Mouse (Mus musculus) ovary, postnatal 10 days (tissue): ENCODE results near the gene Rmnd5b.

Source experiments
- DNase-seq: peaks from one replicate; pipeline ENCODE4 v3.0.0; 2022; ENCODE audit warnings: low spot score

Gene Rmnd5b

DNA sequence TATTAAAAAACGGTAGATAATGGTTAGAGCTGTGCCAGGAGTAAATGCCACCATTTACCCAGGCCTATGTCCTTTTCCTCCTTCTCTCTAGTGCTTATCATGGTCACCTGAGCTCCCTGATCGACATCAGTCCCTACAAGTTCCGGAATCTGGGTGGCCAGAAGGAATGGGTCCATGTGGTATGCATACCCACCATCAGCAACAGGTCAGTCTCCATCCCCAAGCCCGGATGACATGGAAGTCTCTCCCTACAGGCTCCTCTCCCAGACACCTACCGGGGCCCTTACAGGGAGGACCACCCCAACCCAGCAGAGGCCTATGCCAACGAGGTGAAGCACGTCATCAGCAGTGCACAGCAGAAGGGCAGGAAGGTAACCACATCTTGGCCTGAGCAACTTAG, 43.8 kb downstream of the Rmnd5b start:
- DNase-seq: no peak

DNA sequence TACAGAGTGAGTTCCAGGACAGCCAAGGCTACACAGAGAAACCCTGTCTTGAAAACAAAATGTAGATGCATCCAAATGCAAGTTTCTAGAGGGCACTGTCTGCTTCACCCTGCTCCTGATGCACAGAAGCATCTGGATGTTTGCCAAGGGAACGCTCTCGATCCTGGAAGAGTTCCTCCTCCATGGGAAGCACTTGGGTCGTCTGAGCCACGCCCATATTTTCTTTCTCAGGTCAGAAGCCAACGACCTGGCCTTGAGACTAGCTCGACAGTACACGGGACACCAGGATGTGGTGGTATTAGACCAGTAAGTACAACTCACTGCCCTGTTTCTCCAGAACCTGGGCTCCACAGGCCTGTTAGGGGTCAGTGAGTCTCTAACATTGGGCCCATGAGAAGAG, 44.5 kb downstream of the Rmnd5b start:
- no peak for DNase-seq

DNA sequence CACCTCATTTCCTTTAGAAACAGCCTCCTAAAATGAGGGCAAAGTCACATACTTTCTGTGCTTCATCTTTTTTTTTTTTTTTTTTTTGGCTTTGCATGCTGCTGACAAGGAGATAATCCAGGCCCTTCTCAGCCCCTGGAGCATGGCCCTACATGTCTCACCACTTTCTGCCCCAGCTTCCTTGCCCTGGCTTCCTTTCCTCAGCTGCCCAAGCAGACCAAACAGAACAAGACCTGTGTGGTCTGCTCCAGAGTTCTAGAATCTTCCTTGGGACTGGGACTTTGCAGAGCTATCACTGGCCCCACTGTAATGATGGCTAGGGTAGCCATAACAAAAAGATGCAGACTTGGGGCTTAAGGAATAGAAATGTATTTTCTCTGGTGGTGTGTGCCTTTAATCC, 45.7 kb downstream of the Rmnd5b start:
- DNase-seq: no peak

DNA sequence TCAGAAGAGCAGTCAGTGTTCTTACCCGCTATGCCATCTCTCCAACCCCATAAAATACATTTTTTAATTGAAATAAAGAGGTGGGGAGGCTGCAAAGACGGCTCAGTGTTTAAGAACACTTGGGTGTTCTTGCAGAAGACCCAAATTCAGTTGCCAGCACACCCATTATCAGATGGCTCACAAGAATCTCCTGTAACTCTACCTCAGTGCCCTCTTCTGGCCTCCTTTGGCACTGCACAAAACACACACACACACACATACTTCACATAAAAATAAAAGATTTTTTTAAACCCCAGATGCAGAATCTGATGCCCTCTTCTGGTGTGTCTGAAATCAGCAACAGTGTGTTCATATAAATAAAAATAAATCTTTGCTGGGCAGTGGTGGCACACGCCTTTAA, 46.9 kb downstream of the Rmnd5b start:
- no peak for DNase-seq

DNA sequence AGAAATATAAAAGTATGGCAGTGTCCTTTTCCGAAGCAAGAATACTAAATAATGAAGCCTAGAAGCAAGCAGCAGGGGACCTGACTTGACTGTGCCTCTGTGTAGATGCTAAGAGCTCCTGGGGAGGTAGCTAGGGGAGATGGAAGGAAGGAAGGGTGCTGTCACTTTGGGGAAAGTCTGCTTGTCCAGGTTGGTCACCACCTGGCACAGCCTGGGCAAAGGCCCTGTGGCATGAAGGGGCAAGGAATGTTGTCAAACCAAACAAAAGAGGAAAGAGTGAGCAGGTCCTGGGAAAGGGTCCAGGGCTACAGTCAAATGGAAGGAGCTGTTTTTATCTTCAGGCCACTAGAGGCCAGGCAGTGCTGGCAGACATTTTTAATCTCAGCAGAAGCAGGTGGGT, 48.6 kb downstream of the Rmnd5b start:
- DNase-seq: no peak

DNA sequence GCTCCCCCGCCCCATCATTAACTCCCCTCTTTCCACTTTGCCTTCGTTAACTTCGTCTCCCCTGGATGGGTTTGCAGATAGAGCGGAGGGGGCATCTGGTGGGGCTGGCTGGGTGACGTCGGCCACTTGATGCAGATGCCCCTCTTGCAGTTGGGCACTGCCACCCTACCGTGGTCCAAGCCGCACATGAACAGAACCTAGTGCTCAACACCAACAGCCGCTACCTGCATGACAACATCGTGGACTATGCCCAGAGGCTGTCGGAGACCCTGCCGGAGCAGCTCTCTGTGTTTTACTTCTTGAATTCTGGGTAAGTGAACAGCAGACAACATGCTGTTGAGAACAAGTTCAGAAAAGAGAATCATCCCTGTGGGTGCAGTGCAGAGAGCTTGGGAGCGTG, 49.3 kb downstream of the Rmnd5b start:
- no peak for DNase-seq

DNA sequence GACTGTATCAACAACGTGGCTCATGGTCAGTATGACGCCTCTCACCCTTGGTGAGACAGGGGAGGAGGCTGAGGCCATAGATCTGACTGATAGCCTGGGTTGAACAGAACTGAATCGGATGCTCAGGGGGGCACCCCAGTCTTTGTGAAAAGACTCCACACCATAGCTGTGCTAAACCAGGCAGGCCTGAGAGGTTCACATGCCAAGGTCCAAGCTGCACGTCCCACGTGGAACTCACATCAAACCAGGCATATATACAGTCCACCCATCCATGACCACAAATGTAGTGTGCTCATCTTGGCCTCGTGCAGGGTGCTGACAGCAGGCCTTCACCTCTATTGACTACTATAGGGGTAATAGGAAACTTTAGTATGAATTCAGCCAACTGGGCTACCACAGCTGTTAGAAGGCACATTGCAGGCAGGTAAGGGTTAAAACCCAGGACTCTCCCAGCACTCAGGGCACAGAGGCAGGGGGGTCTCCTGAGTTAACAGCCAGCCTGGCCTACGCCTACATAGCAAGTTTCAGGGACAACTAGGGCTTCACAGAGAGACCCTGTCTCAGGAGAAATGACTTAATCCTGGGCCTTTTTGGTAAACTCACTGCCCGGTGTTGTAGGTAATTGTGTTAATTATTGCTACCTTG, 50.0 kb downstream of the Rmnd5b start:
- no peak for DNase-seq

DNA sequence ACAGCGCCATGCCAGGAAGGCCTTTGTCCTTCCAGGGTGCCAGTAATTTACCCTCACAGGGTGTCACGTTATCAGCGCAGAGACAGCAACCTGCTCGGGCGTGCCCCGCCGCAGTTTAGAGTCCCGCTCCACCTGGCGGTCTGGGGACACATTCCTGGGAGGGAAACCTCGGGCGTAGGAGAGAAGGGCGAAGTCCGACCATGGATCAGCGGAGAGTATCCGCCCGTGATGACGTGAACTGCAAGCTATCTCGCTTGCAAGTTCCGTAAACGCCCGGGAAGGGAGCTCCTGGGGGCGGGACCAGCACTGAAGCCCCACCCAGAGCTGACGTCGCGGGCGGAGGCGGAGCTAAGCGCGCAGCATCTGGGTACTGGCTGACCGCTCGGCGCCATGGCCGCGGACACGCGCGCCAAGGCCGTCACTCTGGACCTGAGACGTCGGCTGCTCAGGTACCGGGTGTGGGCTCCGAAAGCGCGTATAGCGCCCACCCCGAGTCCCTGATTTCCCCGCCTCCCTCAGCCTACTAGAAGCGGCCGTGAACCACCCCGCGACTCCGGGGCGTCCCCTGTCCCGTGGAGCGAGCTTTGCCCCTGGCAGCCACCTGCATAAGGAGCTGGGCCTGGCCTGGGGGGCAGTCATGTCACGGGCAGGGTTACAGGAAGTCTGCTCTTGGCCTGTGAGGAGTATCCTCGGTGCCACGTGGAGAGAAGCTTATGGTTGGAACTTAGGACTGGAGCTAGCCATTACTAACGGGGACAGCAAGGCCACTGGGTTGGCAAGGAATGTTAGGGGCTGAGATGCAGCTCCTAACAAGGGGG, 51.1 kb downstream of the Rmnd5b start, which contains the start of gene Phykpl:
TSS of gene Phykpl (plus strand) at position 327 of the 818 bp plus-strand sequence.
- peak; percentile 93 for DNase-seq

DNA sequence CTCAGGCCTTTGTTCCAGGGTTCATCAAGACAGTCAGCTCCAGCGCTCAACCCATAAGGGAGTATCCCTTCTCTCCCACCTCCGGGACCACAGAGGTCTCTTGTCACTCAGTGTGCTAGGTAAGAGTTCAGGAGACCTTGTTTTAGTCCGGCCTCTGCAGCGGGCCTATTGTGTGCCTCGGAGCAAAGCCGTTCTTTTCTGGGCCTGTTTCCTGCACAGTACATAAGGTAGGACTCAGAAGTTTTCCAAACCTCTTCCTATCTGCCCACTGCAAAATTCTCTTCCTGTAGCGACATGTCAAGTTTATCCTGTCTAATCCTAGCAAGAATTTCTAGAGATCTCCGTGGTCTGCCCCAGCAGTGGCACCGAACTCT, 51.7 kb downstream of the Rmnd5b start:
- no peak for DNase-seq

DNA sequence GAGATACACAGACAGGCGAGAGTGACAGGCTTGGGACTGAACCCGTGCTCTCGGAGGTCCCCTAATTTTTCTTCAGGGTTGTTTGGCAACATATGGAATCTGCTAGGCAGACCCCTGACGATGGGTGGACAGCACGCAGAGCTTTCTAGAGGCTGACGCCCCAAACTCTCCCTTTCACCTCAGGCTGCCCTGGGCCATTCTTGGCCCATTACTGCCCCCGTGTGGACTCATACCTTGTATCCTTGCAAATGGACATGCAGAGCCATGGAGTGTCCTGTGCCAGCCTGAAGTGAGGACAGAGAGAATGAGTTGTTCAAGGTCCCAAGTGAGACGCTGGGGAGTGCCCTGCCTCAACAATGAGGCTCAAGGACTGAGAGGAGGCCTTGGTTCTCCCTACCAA, 53.0 kb downstream of the Rmnd5b start:
- DNase-seq: no peak

DNA sequence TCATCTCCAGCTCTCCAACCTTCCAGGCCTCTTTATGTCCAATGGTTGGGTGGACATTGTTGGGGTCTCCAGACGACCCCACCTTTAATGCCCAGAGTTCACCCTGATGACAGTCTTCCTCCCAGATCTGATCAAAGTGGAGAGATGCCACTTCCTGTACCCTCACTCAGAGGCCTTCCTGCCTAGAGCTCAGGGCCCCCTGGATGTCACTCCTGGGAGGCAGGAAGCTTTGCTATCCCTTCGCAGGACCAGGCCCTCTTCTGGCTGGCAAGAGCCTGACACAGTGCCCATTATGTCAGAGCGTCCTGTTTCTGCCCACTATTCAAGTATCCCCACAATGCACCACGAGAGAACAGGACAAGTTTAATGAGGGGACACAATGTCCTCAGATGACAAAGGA, 56.7 kb downstream of the Rmnd5b start:
- DNase-seq: no peak

DNA sequence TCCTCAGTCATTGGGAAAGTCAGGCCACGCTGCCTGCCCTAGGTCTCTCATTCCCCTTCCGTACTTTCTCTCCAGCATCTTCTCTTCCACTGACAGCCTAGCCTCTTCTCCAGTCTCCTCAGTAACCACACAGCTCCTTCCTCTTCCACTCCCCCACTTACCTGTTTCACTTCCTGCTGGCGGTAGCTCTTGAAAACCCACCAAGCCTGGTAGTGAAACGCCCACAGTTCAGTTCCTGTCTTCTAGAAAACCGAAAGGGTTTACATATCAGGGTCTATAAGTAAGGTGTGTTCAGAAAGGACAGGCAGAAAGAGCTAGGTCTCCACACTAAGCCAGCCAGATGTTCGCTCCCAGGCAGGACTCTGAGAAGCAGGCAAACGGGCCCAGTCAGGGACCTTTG, 58.1 kb downstream of the Rmnd5b start:
- no peak for DNase-seq

DNA sequence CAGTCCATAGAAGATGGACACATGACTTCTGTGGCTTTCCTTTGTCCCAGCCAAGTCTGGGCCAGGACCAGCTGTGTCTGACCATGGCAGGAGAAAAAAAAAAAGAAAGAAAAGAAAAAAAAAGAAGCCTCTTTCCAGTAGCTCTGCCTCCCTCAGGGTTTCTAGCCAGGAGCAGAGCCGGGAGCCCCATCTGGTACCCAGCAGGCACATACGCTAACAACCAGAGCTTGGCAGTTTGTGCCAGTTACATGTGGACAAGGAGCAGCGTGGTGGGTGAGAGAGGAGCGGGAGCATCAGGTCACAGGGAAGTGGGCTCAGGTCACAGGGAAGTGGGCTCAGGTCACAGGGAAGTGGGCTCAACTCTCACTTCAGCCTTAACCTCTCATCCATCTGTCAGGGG, 59.2 kb downstream of the Rmnd5b start:
- no peak for DNase-seq
